Mouse (Mus musculus): ENCODE results near the gene Tff3. TPM values are rescaled to one million over a fixed set of nuclear protein-coding genes. Genes with fewer than 3 reads are reported as not detected.

Gene Tff3
- polyA plus RNA-seq, 1 experiment from 2014 or later: not detected

DNA sequence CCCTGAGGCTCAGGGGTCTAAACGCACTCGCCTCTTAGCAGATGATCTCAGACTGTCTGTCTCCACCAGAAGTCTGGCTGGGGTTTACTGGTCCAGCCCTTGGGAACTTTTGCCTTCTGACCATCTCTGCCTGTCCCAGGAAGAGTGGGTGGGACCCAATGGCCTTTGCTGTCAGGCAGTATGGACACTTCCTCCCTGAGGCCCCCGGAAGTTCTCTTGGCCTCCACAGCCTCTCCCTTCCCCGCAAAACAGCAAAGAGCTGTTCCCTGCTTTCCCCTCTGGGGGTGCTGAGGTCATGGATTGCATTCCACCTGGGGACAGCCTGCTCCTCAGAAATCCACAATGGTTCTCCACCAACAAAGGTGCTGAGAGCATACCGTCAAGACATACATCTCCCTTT, 40.7 kb downstream of the Tff3 start:
- ATAC-seq (ENCODE audit: insufficient number of reproducible peaks, insufficient read depth, low FRiP score, low read depth): no peak
- Histone ChIP-seq H3K9ac (ENCODE audit: low read length) (no peak overlapping the region), H3K4me1 (ENCODE audit: control insufficient read depth in 2 of 2, insufficient read depth in 2 of 2, low read length in 2 of 2) (peaks cover 30 to 35% of the 10 kb centered on the region in 2 experiments), H3K27ac (replicated peaks in 1 of 2; ENCODE audit: control insufficient read depth in 1 of 2, insufficient read depth in 1 of 2, low read depth in 2 of 2, low read length in 2 of 2) (no peak overlapping the region), H3K4me2 (ENCODE audit: low read length) (no peak overlapping the region), H3K27me3 (ENCODE audit: control insufficient read depth, insufficient read depth, low read length) (no peaks in the 10 kb centered on the region), H3K9me3 (ENCODE audit: control insufficient read depth, low read length) (peaks cover 5% of the 10 kb centered on the region; the same call in 1 of the 2 replicates), H3K4me3 (ENCODE audit: control insufficient read depth in 1 of 2, insufficient read depth in 1 of 2, low read depth in 1 of 2, low read length in 2 of 2) (no peak overlapping the region), H3K36me3 (ENCODE audit: control insufficient read depth, insufficient read depth, low read length) (no peaks in the 10 kb centered on the region)
- 50% methylated on average over 5 of the region's 5 CpGs for WGBS

DNA sequence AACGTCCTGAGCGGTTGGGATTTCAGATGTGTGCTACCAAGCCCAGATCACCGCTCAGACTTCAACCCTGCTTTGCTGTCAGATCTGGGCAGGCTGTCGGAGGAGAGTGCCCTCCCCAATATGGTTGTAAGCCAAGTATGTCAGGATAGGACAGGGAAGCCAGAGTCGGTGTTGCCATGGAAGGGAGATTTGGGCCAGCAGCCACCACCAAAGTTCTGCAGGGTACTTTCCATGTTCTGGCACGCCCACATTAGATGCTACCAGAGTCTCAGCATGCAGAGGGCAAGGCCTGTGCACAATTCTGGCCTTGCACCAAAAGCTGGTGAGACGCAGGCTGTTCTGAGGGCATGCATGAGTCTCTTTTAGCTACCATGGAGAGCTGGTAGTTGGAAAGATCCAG, 43.2 kb downstream of the Tff3 start:
- Histone ChIP-seq H3K9ac (ENCODE audit: low read length) (no peak overlapping the region), H3K36me3 (ENCODE audit: control insufficient read depth, insufficient read depth, low read length) (no peaks in the 10 kb centered on the region), H3K9me3 (ENCODE audit: control insufficient read depth, low read length) (no peaks in the 10 kb centered on the region), H3K4me1 (ENCODE audit: control insufficient read depth in 2 of 2, insufficient read depth in 2 of 2, low read length in 2 of 2) (peaks cover 28 to 31% of the 10 kb centered on the region in 2 experiments), H3K27ac (replicated peaks in 1 of 2; ENCODE audit: control insufficient read depth in 1 of 2, insufficient read depth in 1 of 2, low read depth in 2 of 2, low read length in 2 of 2) (no peak overlapping the region), H3K27me3 (ENCODE audit: control insufficient read depth, insufficient read depth, low read length) (no peaks in the 10 kb centered on the region), H3K4me3 (ENCODE audit: control insufficient read depth in 1 of 2, insufficient read depth in 1 of 2, low read depth in 1 of 2, low read length in 2 of 2) (no peak overlapping the region), H3K4me2 (ENCODE audit: low read length) (no peak overlapping the region)
- WGBS: 87% methylated on average over 7 of the region's 7 CpGs
- no peak for ATAC-seq (ENCODE audit: insufficient number of reproducible peaks, insufficient read depth, low FRiP score, low read depth)

DNA sequence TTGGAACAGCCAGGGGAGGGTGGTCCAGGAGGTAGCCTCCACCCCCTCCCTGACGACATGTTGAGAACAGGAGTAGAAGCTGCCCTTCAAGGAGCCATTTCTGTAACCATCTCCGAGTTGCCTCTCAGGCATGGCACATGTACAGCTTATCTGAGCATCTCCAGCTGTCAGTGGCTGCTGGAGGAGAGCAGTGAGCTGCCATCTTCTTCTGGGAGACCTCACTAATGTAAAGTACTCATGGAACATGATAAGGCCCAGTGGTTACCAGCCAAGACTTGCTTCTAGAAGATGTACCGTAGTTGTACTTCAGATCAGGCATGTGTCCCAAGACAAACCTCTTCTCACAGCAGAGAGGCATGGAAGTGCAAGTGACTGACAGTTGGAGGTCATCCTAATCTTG, 43.9 kb downstream of the Tff3 start:
- Histone ChIP-seq H3K9me3 (ENCODE audit: control insufficient read depth, low read length) (no peaks in the 10 kb centered on the region), H3K4me1 (ENCODE audit: control insufficient read depth in 2 of 2, insufficient read depth in 2 of 2, low read length in 2 of 2) (peaks cover 22 to 24% of the 10 kb centered on the region in 2 experiments), H3K27me3 (ENCODE audit: control insufficient read depth, insufficient read depth, low read length) (no peaks in the 10 kb centered on the region), H3K27ac (replicated peaks in 1 of 2; ENCODE audit: control insufficient read depth in 1 of 2, insufficient read depth in 1 of 2, low read depth in 2 of 2, low read length in 2 of 2) (no peak overlapping the region), H3K9ac (ENCODE audit: low read length) (no peak overlapping the region), H3K4me2 (ENCODE audit: low read length) (no peak overlapping the region), H3K4me3 (ENCODE audit: control insufficient read depth in 1 of 2, insufficient read depth in 1 of 2, low read depth in 1 of 2, low read length in 2 of 2) (no peak overlapping the region), H3K36me3 (ENCODE audit: control insufficient read depth, insufficient read depth, low read length) (no peaks in the 10 kb centered on the region)
- WGBS: 57% methylated on average over 3 of the region's 3 CpGs
- ATAC-seq (ENCODE audit: insufficient number of reproducible peaks, insufficient read depth, low FRiP score, low read depth): no peak

DNA sequence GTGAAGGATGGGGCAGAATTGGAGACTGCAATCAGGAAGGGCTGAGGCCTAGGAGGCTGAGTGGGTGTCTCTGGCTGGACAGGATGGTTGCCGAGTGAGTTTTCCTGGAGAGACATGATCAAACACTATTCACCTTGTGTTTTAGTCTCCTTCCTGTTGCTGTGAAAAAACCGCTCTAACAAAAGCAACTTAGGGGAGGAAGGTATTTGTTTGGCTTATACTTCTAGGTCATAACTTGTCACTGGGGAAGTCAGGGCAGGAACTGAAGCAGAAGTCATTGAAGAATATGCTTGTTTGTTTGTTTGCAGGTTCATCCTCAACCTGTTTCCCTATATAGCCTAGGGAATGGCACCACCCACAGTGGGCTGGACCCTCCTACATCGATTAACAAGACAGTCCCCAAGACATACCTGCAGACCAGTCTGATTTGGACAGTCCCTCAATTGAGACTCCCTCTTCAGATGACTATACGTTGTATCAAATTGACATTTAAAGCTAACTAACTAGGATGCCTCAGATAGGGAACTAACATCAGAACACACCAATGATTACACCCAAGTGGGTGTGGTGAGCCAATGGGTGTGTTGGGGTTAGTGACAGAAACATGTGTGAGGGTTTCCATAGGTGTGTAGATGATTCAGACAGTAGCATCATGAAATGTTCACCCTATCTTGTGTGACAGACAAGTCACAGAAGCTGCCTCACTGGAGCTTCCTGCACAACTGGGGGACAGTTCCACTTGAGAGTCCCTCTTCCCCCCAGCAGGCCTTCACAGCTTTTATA, 47.0 kb downstream of the Tff3 start:
- Histone ChIP-seq H3K4me3 (ENCODE audit: control insufficient read depth in 1 of 2, insufficient read depth in 1 of 2, low read depth in 1 of 2, low read length in 2 of 2) (no peak overlapping the region), H3K9me3 (ENCODE audit: control insufficient read depth, low read length) (no peaks in the 10 kb centered on the region), H3K4me2 (ENCODE audit: low read length) (no peak overlapping the region), H3K9ac (ENCODE audit: low read length) (no peak overlapping the region), H3K27me3 (ENCODE audit: control insufficient read depth, insufficient read depth, low read length) (no peaks in the 10 kb centered on the region), H3K27ac (replicated peaks in 1 of 2; ENCODE audit: control insufficient read depth in 1 of 2, insufficient read depth in 1 of 2, low read depth in 2 of 2, low read length in 2 of 2) (no peak overlapping the region), H3K36me3 (ENCODE audit: control insufficient read depth, insufficient read depth, low read length) (no peaks in the 10 kb centered on the region), H3K4me1 (ENCODE audit: control insufficient read depth in 2 of 2, insufficient read depth in 2 of 2, low read length in 2 of 2) (peaks cover 10 to 14% of the 10 kb centered on the region in 2 experiments; a peak in 3 of 4 replicates)
- no peak for ATAC-seq (ENCODE audit: insufficient number of reproducible peaks, insufficient read depth, low FRiP score, low read depth)
- 86% methylated on average over 4 of the region's 4 CpGs for WGBS

DNA sequence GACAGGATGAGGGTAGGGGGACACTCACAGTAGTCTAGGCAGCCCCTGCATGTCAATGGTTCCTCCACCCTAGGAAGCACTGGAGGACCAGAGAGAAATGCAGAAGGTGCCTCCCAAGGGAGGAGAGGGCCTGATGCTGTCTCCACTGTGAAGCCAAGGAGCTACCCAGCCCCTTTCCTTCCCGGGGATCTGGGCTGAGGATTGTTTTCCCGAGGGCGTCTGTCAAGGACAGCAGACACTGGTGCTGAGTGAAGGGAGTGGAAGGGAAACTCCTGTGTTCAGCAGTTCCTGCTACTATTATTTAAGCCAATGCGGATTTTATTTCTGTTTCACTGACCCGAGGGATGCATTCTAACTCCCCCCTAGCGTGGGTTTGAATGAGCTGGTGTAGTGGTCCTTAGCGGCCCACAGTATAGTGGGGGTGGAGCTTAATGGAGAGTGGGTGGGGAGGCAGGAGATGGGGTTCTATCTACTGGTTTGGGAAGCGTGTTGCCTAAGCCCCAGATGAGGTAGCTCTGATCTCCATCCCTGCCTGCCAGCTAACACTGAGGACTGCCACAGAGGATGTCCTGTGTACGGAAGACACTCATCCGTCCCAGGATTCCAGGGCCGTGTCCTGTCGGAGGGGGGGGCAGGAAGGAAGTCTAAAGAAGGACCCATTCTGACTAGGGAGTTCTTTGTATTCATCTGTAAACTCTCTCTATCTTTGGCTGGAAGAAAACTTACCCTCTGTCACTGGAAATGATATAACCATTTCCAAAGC, 50.2 kb downstream of the Tff3 start:
- Histone ChIP-seq H3K27me3 (ENCODE audit: control insufficient read depth, insufficient read depth, low read length) (no peaks in the 10 kb centered on the region), H3K36me3 (ENCODE audit: control insufficient read depth, insufficient read depth, low read length) (no peaks in the 10 kb centered on the region), H3K9me3 (ENCODE audit: control insufficient read depth, low read length) (no peaks in the 10 kb centered on the region), H3K4me3 (ENCODE audit: control insufficient read depth in 1 of 2, insufficient read depth in 1 of 2, low read depth in 1 of 2, low read length in 2 of 2) (no peak overlapping the region), H3K4me2 (ENCODE audit: low read length) (no peak overlapping the region), H3K4me1 (ENCODE audit: control insufficient read depth in 2 of 2, insufficient read depth in 2 of 2, low read length in 2 of 2) (peaks cover 19 to 28% of the 10 kb centered on the region in 2 experiments), H3K27ac (replicated peaks in 1 of 2; ENCODE audit: control insufficient read depth in 1 of 2, insufficient read depth in 1 of 2, low read depth in 2 of 2, low read length in 2 of 2) (peak overlapping the region; percentile 36 to 71), H3K9ac (ENCODE audit: low read length) (0 out of 2 replicates have a peak overlapping the region, but pooled peaks have one; percentile 6)
- peak; percentile 50; the same call in 1 of the 2 replicates for ATAC-seq (ENCODE audit: insufficient number of reproducible peaks, insufficient read depth, low FRiP score, low read depth)
- 44% methylated on average over 12 of the region's 12 CpGs for WGBS

DNA sequence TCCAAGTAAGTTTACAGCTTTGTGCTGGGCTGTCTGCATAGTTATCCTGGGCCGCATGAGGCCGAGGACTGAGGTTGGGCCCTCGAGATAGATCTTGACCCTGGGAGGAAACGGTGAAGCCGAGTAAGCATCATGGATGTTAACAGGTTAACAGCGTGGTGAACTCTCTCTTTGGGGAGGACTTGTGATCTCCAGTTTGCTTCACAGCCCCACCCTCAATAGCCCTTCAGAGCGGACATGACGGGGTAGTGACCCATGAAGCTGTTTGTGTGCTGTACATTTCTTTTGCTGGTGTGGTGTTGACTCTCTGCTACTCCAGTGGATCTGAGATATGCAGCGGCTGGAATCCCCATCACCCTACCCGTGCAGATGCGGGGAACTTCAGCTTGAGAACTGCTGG, 50.9 kb downstream of the Tff3 start:
- no peaks in the 10 kb centered on the region for H3K27me3 ChIP-seq (ENCODE audit: control insufficient read depth, insufficient read depth, low read length)
- H3K36me3 ChIP-seq (ENCODE audit: control insufficient read depth, insufficient read depth, low read length): no peaks in the 10 kb centered on the region
- H3K4me2 ChIP-seq (ENCODE audit: low read length): no peak overlapping the region
- H3K27ac ChIP-seq (replicated peaks in 1 of 2; ENCODE audit: control insufficient read depth in 1 of 2, insufficient read depth in 1 of 2, low read depth in 2 of 2, low read length in 2 of 2): peak overlapping the region; percentile 1 to 37; a peak in 3 of 4 replicates
- no peak overlapping the region for H3K4me3 ChIP-seq (ENCODE audit: control insufficient read depth in 1 of 2, insufficient read depth in 1 of 2, low read depth in 1 of 2, low read length in 2 of 2)
- no peak for ATAC-seq (ENCODE audit: insufficient number of reproducible peaks, insufficient read depth, low FRiP score, low read depth)
- peaks cover 23 to 35% of the 10 kb centered on the region in 2 experiments for H3K4me1 ChIP-seq (ENCODE audit: control insufficient read depth in 2 of 2, insufficient read depth in 2 of 2, low read length in 2 of 2)
- no peaks in the 10 kb centered on the region for H3K9me3 ChIP-seq (ENCODE audit: control insufficient read depth, low read length)
- WGBS: 81% methylated on average over 11 of the region's 11 CpGs
- H3K9ac ChIP-seq (ENCODE audit: low read length): no peak overlapping the region

DNA sequence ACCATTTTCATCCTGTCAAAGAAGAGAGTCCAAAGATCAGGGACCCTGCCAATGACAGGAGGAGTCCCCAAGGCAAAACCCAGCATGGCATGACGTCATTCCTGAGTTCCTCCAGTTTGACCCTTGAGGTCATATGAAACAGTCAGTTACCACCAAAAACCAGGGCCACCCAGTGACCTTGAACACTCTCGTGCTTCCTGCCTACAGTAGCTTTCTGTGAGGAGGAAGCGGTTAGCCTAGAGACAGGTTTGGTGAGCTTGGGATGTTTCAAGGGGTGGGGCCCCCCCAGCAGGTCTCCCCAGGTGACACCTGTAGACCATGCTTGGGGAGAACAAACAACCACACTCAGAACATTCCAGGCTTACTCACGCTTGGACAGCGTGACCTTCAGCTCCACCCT, 51.9 kb downstream of the Tff3 start:
- WGBS: 68% methylated on average over 5 of the region's 5 CpGs
- H3K27me3 ChIP-seq (ENCODE audit: control insufficient read depth, insufficient read depth, low read length): no peaks in the 10 kb centered on the region
- H3K4me3 ChIP-seq (ENCODE audit: control insufficient read depth in 1 of 2, insufficient read depth in 1 of 2, low read depth in 1 of 2, low read length in 2 of 2): no peak overlapping the region
- no peak for ATAC-seq (ENCODE audit: insufficient number of reproducible peaks, insufficient read depth, low FRiP score, low read depth)
- no peaks in the 10 kb centered on the region for H3K36me3 ChIP-seq (ENCODE audit: control insufficient read depth, insufficient read depth, low read length)
- no peak overlapping the region for H3K4me2 ChIP-seq (ENCODE audit: low read length)
- peaks cover 30 to 45% of the 10 kb centered on the region in 2 experiments for H3K4me1 ChIP-seq (ENCODE audit: control insufficient read depth in 2 of 2, insufficient read depth in 2 of 2, low read length in 2 of 2)
- no peaks in the 10 kb centered on the region for H3K9me3 ChIP-seq (ENCODE audit: control insufficient read depth, low read length)
- H3K27ac ChIP-seq (replicated peaks in 1 of 2; ENCODE audit: control insufficient read depth in 1 of 2, insufficient read depth in 1 of 2, low read depth in 2 of 2, low read length in 2 of 2): 0 out of 4 replicates have a peak overlapping the region, but pooled peaks of 1 of the 2 experiments have one; percentile 37
- H3K9ac ChIP-seq (ENCODE audit: low read length): no peak overlapping the region

Measured in heart, embryonic 14.5 days (tissue).